Mouse (Mus musculus) ovary, adult 10 weeks (tissue): ENCODE results near the gene Zfp791. TPM values are rescaled to one million over a fixed set of nuclear protein-coding genes. Genes with fewer than 3 reads are reported as not detected.

Source experiments
- polyA plus RNA-seq: library from polyadenylated mRNA; stranded (reverse); fragments of 350-450 nt; fragmentation: Illumina TruSeq; extraction: RNeasy Lipid Tissue Mini Kit (QIAGEN cat#74804); gene quantifications from one replicate; pipeline ENCODE4 v1.2.3, GENCODE M21; 2014

Gene Zfp791
- polyA plus RNA-seq: 11.3 TPM

GRCm38 (mm10) chr8:85122995-85123394 lies at the start of gene Zfp791:
Gene Zfp791, minus strand, starts transcription at chr8:85123095.

GRCm38 (mm10) chr8:85151624-85152023 lies 28.7 kb upstream of the Zfp791 start, which contains the start of gene Cks1brt:
Gene Cks1brt, plus strand, starts transcription at chr8:85151924.

DNA sequence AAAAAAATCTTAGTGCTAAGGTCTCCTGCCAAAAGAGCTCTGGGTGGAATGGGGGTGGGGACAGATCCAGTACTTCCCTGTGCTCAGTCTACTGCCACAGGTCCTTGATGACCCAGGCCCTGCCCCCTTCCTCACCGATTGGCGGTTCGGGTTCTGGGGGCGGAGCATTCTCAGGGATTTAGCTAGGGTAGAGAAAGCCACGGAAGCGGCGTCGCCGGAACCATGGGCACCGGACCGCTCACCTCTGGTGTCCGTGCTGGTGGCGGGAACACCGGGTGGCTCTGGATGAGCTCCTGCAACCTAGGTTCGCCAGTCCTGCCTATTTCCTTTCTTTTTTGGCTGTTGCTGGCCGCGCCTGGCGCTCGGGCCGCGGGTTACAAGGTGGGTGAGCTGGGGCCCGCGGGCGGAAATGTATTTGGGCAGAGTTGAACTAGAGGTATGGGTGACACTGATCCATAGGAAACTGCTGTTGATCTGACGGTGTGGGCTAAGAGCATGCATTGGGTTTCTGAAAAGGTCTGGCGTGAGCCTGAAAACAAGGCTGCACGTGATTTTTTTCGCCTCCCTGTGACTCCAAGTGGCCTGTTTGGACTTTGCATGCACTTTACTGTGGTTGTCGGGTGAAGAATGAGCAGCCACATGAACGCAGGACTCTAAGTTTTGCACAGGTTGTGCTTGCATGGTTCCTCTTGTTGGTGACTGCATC lies 39.6 kb downstream of the Zfp791 start, which contains the start of gene Man2b1:
Gene Man2b1, plus strand, starts transcription at position 163 of the 706 bp plus-strand sequence.

DNA sequence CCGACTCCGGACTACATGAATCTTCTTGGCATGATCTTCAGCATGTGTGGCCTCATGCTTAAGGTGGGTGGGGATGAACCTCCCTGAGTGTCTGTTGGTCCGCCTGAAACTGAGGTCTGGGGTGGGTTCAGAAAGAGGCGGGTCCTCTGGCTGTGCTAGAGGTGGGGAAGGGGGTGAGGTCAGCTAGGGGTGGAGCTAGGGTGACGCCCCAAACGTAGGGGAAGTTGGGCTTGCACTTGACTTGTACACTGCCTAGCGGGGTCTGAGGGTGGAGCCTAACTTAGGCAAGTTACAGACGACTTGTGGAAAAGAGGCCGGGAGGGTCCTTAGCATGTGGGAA lies 41.7 kb downstream of the Zfp791 start, which contains the start of gene Wdr83:
Gene Wdr83, minus strand, starts transcription at position 91 of the 340 bp plus-strand sequence.

GRCm38 (mm10) chr8:85080532-85081215 lies 42.2 kb downstream of the Zfp791 start, which contains the start of gene Wdr83os:
Gene Wdr83os, plus strand, starts transcription at chr8:85080740.

GRCm38 (mm10) chr8:85071514-85072281 lies 51.2 kb downstream of the Zfp791 start, which contains the start of gene Dhps:
Gene Dhps, plus strand, starts transcription at chr8:85071757.

DNA sequence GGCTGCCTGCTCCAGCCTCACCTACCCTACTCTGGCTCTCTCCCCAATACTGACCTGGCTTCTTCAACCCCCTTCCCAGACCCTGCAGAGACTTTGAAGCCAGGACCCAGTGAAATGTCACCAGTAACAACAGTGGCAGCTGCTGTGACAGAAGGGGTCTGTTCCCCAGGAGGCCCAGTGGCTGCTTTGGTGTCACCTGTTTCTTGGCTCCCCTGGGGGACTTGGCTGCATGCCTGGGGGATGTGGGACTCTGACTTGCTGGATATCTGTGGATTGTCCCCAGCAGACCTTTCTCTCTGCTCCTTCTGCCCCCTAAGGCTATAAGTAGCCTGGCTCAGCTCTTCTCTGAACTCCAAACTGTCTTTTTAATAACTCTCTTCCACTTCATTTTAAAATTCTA lies 54.9 kb downstream of the Zfp791 start, which contains the start of gene Gm5741:
Gene Gm5741, minus strand, starts transcription at position 1 of the 400 bp plus-strand sequence.

DNA sequence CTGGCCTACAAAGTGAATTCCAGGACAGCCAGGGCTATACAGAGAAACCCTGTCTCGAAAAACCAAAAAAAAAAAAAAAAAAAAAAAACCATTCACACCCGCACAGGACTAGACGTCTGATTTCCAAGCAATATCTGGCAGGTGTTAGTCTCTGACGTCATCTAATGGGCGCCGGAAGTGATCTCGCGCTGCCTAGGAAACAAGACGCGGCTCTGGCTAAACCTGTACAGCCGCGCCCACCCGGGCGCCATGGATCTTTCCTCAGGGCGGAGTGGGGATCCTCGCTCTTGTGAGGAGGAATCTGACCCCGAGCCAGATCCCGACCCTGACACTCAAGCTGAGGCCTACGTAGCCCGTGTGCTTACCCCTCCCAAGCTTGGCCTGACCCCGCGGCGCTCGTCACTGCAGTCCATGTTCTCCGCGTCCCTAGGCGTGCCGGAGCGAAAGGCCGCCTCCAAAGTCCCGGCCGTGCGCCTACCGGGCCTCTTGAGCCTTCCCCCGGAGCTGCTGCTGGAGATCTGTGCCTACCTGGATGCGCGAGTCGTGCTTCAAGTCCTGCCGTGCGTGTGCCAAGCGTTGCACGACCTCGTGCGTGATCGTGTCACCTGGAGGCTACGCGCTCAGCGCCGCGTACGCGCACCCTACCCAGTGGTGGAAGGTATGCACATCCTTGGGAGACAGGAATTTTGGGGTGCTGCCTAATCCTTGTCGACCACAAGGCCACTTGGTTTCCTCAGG lies 62.8 kb downstream of the Zfp791 start, which contains the start of gene Fbxw9:
Gene Fbxw9, plus strand, starts transcription at position 177 of the 738 bp plus-strand sequence.

Other genes with a start within 250 kb of the Zfp791 start
- 32.8 TPM for gene Gcdh, start 229.2 kb downstream of the Zfp791 start, polyA plus RNA-seq
- not detected for gene Klf1, start 221.2 kb downstream of the Zfp791 start, polyA plus RNA-seq
- gene Dnase2a, start 214.5 kb downstream of the Zfp791 start, polyA plus RNA-seq: 2.5 TPM
- not detected for gene Mast1, start 185.7 kb downstream of the Zfp791 start, polyA plus RNA-seq
- not detected for gene Rtbdn, start 176.1 kb downstream of the Zfp791 start, polyA plus RNA-seq
- gene Gm49661, start 153.7 kb downstream of the Zfp791 start, polyA plus RNA-seq: not detected
- 36.9 TPM for gene Prdx2, start 153.5 kb downstream of the Zfp791 start, polyA plus RNA-seq
- 2.6 TPM for gene Rnaseh2a, start 153.3 kb downstream of the Zfp791 start, polyA plus RNA-seq
- gene Junb, start 144.4 kb downstream of the Zfp791 start, polyA plus RNA-seq: 0.34 TPM
- gene Hook2, start 132.5 kb downstream of the Zfp791 start, polyA plus RNA-seq: 2.3 TPM
- gene Best2, start 108.6 kb downstream of the Zfp791 start, polyA plus RNA-seq: not detected
- gene Asna1, start 97.8 kb downstream of the Zfp791 start, polyA plus RNA-seq: 6.7 TPM
- gene Trir, start 96.3 kb downstream of the Zfp791 start, polyA plus RNA-seq: 5.3 TPM
- 14.1 TPM for gene Tnpo2, start 86.2 kb downstream of the Zfp791 start, polyA plus RNA-seq
- 1.5 TPM for gene Fbxw9, start 63.0 kb downstream of the Zfp791 start, polyA plus RNA-seq
- gene Gm5741, start 55.1 kb downstream of the Zfp791 start, polyA plus RNA-seq: not detected
- 19.0 TPM for gene Dhps, start 51.3 kb downstream of the Zfp791 start, polyA plus RNA-seq
- gene Wdr83os, start 42.4 kb downstream of the Zfp791 start, polyA plus RNA-seq: 2.8 TPM
- 1.00 TPM for gene Wdr83, start 41.8 kb downstream of the Zfp791 start, polyA plus RNA-seq
- 6.1 TPM for gene Man2b1, start 39.8 kb downstream of the Zfp791 start, polyA plus RNA-seq
- gene Cks1brt, start 28.8 kb upstream of the Zfp791 start, polyA plus RNA-seq: not detected
- not detected for gene Olfr371, start 102.9 kb upstream of the Zfp791 start, polyA plus RNA-seq
- 80.2 TPM for gene Orc6, start 176.5 kb upstream of the Zfp791 start, polyA plus RNA-seq
- gene Vps35, start 176.7 kb upstream of the Zfp791 start, polyA plus RNA-seq: 426 TPM